Mouse (Mus musculus) thymus, adult 2 months (tissue): Measurements from ENCODE around the gene Foxm1. TPM values are rescaled to one million over a fixed set of nuclear protein-coding genes. Genes with fewer than 3 reads are reported as not detected.

Experiments
- DNase-seq: peaks from one replicate; pipeline ENCODE4 v3.0.0; 2021
- H3K27ac ChIP-seq: fragments of 200-500 bp; 2 replicates; pipeline ENCODE4 v1.5.1; 2012; ENCODE audit warnings: low read length, control low read depth; ENCODE audit not compliant: control insufficient read depth, insufficient read depth
- H3K27me3 ChIP-seq: fragments of 200-500 bp; 2 replicates; pipeline ENCODE4 v1.6.1; 2012; ENCODE audit warnings: mild to moderate bottlenecking, low read length, moderate library complexity, mixed read lengths; ENCODE audit not compliant: control insufficient read depth, insufficient read depth
- H3K36me3 ChIP-seq: fragments of 200-500 bp; 2 replicates; pipeline ENCODE4 v1.6.1; 2012; ENCODE audit warnings: mild to moderate bottlenecking, low read length, moderate library complexity; ENCODE audit not compliant: control insufficient read depth, insufficient read depth
- H3K4me1 ChIP-seq: fragments of 200-500 bp; replicated peaks from 2 replicates; pipeline ENCODE4 v1.6.1; 2012; ENCODE audit warnings: low read length; ENCODE audit not compliant: control insufficient read depth, insufficient read depth
- H3K4me3 ChIP-seq: fragments of 200-500 bp; 2 replicates; pipeline ENCODE4 v1.5.1; 2012; ENCODE audit warnings: mild to moderate bottlenecking, low read length, control low read depth, moderate library complexity; ENCODE audit not compliant: control insufficient read depth, insufficient read depth
- CTCF ChIP-seq: fragments of 200-500 bp; IDR thresholded peaks from 2 replicates; pipeline ENCODE4 v1.5.1; 2012; ENCODE audit warnings: mild to moderate bottlenecking, control low read depth, low read length, moderate library complexity, borderline replicate concordance; ENCODE audit not compliant: control insufficient read depth, poor library complexity, insufficient read depth; ENCODE audit errors: extremely low read depth
- POLR2A ChIP-seq: fragments of 200-500 bp; IDR thresholded peaks from 2 replicates; pipeline ENCODE4 v1.6.1; 2012; ENCODE audit warnings: mild to moderate bottlenecking, low read length, control low read depth, moderate library complexity; ENCODE audit not compliant: control insufficient read depth, poor library complexity, insufficient read depth; ENCODE audit errors: extremely low read depth
- WGBS: fragments of 180-500 bp; shearing (Covaris S2); methylation state at CpG from one replicate; pipeline ENCODE4 v1.1.7; 2018; 5-methylcytosine and 5-hydroxymethylcytosine counted together
- polyA plus RNA-seq: library from polyadenylated mRNA; depleted of rRNA; stranded (reverse); fragments of >200 nt; gene quantifications from 2 replicates; pipeline ENCODE4 v1.2.3, GENCODE M21; 2012

The Foxm1 gene
- polyA plus RNA-seq, 1 experiment, result 115 TPM

DNA sequence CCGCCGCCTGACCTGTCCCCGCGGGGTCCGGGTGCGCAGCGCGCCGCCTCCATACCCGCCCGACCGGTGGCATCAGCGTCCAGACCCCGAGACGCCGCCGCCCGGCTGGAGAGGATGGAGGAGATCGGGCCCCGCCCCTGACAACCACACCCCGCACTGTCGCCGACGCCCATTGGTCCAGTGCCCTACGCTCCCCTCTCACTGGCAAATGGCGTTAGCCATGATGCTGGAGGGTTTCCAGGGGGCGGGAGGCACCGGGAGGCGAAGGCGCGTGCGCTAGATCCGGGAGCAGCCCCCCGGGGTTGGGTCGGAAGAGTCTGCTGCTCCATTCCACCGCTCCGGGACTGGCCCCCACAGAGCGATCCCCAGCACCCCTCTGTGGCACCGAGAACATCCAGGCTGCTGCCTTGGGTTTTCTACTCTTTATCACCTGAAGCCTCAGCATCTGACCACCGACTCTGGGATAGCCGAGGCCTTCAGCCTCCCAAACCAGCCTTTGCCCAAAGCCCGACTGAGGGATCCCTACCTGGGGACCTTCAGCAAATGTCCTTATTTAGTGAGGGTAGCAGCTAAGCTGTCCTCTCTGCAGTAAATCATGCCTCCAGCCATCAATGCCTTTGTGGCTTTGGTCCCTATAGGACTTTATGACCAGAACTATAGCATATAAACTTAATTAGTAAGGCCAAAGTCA is 6.9 kb upstream of the Foxm1 start, which contains the start of gene Tulp3:
Gene Tulp3 (minus strand): TSS at position 126 of the 691 bp plus-strand sequence.
- no peak within 1 kb of the TSS for H3K27ac ChIP-seq
- 3% methylated on average over 42 of the region's 42 CpGs for WGBS

DNA sequence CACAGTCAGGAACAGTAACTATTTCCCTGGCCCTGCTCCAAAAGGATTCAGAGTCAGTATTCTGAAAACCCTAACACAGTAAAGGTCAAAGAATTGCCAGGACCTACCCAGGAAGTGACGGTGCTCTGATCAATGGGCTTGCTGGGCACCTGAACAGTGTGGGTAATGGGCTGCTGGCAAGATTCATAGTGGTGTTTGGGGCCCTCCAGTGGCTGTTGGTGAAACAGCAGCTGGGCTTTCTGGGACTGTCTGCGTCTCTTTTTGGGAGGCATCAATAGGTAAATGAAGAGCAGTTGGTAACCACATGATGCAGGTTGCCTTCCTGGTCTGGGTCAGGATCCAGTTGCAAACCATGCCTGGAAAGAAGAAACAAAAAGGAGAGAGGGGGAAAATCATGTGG is 3.8 kb upstream of the Foxm1 start:
- H3K4me1 ChIP-seq, result peaks cover 17% of the 10 kb centered on the region
- no peak for TF ChIP-seq POLR2A
- TF ChIP-seq CTCF, result peak; percentile 82; the same call in 1 of the 2 replicates
- peaks cover 5% of the 10 kb centered on the region; the same call in 1 of the 2 replicates for H3K36me3 ChIP-seq
- WGBS, result 47% methylated on average over 2 of the region's 2 CpGs
- no peak overlapping the region for H3K4me3 ChIP-seq
- no peak overlapping the region for H3K27ac ChIP-seq
- DNase-seq, result peak; percentile 79
- H3K27me3 ChIP-seq, result no peaks in the 10 kb centered on the region; the same call in 1 of the 2 replicates

More for the DNA sequence above, 6.9 kb upstream of the Foxm1 start, which contains the start of gene Tulp3:
- TF ChIP-seq CTCF (no peak), POLR2A (peak; percentile 47; the same call in 1 of the 2 replicates)
- H3K4me3 ChIP-seq, result peak within 1 kb of the TSS; percentile 65
- no peaks in the 10 kb centered on the region; the same call in 1 of the 2 replicates for H3K27me3 ChIP-seq
- H3K36me3 ChIP-seq, result peaks cover 5% of the 10 kb centered on the region; the same call in 1 of the 2 replicates
- peaks cover 7% of the 10 kb centered on the region for H3K4me1 ChIP-seq
- peak; percentile 86 for DNase-seq

DNA sequence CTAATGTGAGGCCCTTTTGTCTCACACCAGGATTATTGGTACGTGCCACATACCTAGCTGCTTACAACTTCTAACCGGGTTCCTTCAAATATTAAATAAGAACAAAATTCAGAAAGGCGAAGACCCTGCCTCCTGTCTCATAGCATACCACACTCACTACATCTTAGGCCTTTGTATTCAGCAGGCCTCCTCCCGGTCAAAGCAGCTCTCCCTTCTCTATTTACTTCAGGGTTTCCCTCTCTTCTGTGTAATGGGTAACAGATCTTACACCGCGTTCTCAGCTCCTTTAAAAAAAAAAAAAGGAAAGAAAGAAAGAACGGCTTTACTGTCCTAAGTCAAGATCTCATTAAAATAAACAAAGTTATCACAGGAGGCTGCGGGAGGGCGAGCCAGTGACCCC is 866 bp upstream of the Foxm1 start:
- Histone ChIP-seq H3K4me1 (peaks cover 10% of the 10 kb centered on the region), H3K36me3 (peaks cover 5% of the 10 kb centered on the region; the same call in 1 of the 2 replicates), H3K27me3 (no peaks in the 10 kb centered on the region), H3K27ac (peak overlapping the region; percentile 14; the same call in 1 of the 2 replicates), H3K4me3 (peak overlapping the region; percentile 99)
- DNase-seq, result no peak
- TF ChIP-seq CTCF (no peak), POLR2A (no peak)
- 21% methylated on average over 9 of the region's 9 CpGs for WGBS

DNA sequence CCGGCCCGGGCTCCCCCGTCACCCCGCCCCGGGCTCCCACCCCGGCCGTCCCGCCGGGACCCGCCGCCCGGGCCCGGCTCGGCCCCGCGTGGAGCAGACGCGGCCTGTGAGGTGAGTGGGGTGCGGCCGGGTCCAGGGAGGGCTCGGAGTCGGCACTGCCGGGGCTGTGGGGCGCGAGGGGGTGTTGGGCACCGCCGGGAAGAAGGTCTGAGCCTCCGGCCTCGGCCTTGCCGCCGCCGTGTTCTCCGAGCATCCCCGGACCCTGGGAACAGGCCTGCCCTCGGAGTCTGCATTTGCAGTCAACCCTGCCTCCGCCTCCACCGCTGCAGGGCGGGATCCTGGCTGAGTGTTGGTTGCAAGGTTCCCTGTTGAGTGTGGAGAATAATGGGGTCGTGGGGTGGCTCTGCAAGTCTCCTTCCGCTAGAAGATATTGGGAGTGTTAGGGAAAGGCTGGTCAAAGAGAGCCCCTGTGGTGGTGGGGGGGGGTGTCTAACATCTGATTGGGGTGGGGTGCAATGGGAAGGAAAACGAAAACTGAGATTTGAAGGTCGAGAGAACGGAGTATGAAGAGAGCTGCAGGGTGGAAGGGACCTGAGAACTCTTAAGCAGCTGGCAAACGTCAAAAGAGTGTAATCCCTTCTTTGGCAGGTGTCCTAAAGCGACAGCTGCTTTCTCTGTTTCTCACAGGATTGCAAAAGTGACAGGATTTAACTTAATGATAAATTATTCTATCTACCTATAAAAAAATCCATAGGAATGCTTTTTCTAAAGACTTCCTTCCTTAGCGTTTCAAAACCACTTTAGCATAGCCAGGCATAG is 449 bp downstream of the Foxm1 start:
- 2% methylated on average over 46 of the region's 46 CpGs for WGBS
- no peak for TF ChIP-seq CTCF
- TF ChIP-seq POLR2A, result no peak

DNA sequence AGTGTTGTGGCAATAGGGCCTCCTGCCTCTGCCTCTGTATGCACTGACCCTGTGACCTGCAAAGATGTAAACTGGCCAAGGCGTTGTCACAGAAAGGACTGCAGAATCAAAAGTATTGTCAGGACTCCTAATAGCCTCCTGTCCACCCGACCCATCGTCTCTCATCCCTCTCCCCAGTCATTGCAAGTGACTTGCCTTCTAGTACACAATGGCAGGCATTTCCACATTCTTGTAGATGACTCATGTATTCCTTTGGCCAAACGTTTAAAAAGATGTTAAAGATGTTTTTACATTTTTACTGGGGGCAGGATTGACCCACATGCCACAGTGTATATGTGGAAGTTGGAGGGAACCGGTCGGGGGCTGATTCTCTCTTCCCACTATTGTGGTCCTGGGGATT is 2.0 kb downstream of the Foxm1 start:
- 91% methylated on average over 6 of the region's 6 CpGs for WGBS
- no peak overlapping the region for H3K4me3 ChIP-seq

More for the DNA sequence above, 449 bp downstream of the Foxm1 start:
- H3K27me3 ChIP-seq, result no peaks in the 10 kb centered on the region
- H3K4me1 ChIP-seq, result peaks cover 10% of the 10 kb centered on the region
- peak overlapping the region; percentile 99 for H3K4me3 ChIP-seq
- no peak for DNase-seq
- peaks cover 13% of the 10 kb centered on the region; the same call in 1 of the 2 replicates for H3K36me3 ChIP-seq
- no peak overlapping the region for H3K27ac ChIP-seq

DNA sequence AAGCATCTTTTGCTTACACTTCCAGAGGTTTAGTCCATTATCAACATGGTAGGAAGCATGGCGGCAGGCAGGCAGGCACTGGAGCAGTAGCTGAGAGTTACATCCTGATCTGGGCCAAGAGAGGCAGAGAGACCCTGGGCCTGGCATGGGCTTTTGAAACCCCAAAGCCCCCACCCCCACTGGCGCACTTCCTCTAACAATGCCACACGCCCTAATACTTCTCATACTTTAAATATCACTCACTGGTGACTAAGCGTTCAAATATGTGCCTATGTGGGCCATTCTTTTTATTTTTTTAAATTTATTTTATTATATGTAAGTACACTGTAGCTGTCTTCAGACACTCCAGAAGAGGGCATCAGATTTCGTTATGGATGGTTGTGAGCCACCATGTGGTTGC is 3.7 kb downstream of the Foxm1 start:
- Histone ChIP-seq H3K4me1 (peaks cover 7% of the 10 kb centered on the region), H3K27ac (no peak overlapping the region), H3K36me3 (peaks cover 38% of the 10 kb centered on the region), H3K4me3 (no peak overlapping the region), H3K27me3 (no peaks in the 10 kb centered on the region)
- 95% methylated on average over 5 of the region's 5 CpGs for WGBS
- TF ChIP-seq CTCF (no peak), POLR2A (no peak)
- DNase-seq, result no peak

More for the DNA sequence above, 2.0 kb downstream of the Foxm1 start:
- no peak for TF ChIP-seq POLR2A
- no peak for TF ChIP-seq CTCF
- no peak for DNase-seq
- H3K36me3 ChIP-seq, result peaks cover 23% of the 10 kb centered on the region
- no peak overlapping the region for H3K27ac ChIP-seq
- no peaks in the 10 kb centered on the region for H3K27me3 ChIP-seq
- peaks cover 10% of the 10 kb centered on the region for H3K4me1 ChIP-seq
